Mouse (Mus musculus) right cerebral cortex, postnatal 10 days (tissue): ENCODE data around the gene Slc30a5.

Source experiments
- DNase-seq, 2 experiments: peaks; one replicate each; pipeline ENCODE4 v3.0.0; 2021; ENCODE audit warnings: low spot score in 2 of 2

Slc30a5 gene

GRCm38 (mm10) chr13:100755329-100755728 lies 77.9 kb downstream of the Slc30a5 start:
- DNase-seq: no peak

GRCm38 (mm10) chr13:100754186-100754585 lies 79.0 kb downstream of the Slc30a5 start:
- DNase-seq: no peak

GRCm38 (mm10) chr13:100753011-100753410 lies 80.2 kb downstream of the Slc30a5 start:
- DNase-seq: no peak
